Mouse (Mus musculus): ENCODE measurements around the gene Syngr1.

Gene Syngr1

DNA sequence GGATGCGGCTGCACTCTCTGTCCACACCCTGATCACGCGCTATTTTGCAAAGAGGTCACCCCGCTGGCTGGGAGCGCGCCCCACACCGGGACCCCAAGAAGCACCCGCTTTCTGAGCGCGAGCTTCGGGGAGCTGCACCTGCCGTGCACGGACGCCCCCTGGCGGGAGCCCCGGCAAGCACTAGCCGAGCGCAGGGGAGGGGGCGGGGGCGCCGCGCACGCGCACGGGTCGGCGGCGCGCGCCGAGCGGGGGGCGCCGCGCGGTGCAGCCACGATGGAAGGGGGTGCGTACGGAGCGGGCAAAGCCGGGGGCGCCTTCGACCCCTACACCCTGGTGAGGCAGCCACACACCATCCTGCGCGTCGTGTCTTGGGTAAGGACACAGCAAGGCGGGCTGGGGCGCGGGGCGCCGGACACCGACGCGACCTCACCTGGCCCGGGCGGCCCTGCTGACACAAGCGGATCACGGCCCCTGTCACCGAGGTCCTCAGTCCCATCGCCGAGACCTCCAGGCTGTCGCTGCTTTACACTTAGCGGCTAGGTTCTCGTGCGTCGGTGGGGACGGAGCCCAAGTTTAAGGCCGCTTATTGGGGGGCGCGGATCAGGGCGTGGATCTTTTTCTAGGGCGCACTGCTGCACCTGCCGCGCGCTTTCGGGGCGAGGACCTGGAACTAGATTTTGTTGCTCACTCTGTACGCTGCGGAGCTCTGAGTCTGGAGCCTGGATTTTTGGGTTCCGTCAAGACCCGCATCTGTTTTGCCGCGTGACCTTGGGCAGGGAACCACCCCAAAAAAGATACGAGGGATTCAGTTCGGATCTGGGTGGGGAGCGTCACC is at the start of gene Syngr1, which contains the start of gene Rpl3:
TSS of gene Syngr1 (plus strand) at position 214 of the 835 bp plus-strand sequence.
TSS of gene Rpl3 (minus strand) at position 748 of the 835 bp plus-strand sequence.
- no peak for DNase-seq (ENCODE audit: low read depth, low spot score)

- no peak for DNase-seq (ENCODE audit: low read depth, low spot score)
Observed at GRCm38 (mm10) chr15:80042152-80042551, 49.0 kb upstream of the Syngr1 start.

DNA sequence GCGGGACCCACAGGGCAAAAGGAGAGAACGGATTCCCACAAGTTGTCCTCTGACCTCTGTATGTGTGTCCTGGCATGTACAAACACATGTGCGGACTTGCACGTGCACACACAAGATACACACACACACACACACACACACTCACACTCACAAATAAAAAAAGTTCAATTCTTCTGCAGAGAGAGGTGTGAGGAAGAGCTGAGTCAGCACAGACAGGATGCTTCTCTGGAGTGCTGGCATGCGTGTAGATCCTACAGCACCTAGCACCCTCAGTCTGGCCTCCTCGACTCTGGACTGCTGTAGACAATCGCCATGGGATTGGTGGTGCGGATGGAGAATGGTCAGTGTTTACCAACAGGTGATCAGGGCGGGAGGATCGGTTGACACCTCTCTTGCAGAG is 46.9 kb upstream of the Syngr1 start:
- DNase-seq (ENCODE audit: low read depth, low spot score), result no peak

DNA sequence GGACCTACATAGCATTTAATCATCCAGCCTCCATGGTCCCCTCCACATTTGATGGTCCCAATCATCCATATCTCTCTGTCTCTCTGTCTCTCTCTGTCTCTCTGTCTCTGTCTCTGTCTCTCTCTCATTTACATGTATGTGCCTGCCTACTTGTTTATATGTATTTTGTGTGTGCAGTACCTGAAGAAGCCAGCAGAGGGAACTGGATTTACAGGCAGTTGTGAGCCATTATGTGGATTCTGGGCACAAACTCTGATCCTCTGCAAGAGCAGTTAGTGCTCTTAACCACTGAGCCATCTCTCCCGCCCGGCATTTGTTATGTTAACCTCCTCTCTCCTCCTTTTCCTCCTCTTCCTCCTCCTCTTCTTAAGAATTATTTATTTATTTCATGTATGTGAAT is 45.4 kb upstream of the Syngr1 start:
- DNase-seq (ENCODE audit: low read depth, low spot score), result peak; percentile 71

DNA sequence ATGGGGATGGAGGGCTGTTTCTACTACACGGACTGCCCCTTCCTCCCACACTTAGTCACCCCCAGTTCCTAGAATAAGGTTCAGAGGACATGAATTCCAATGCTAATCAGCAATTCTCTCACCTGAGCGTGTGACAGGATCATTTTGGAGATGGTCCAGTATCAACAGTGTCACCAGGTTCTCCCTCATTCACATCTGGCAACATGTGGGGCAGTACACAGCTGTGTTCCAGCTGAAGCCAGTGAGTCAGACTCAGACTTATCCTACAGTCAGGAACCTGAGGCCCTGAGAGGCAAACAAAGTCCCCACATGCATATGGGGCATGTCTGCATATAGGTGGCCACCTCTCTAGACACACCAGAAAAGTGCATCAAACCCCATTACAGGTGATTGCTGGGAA is 43.9 kb upstream of the Syngr1 start:
- DNase-seq (ENCODE audit: low read depth, low spot score), result no peak

DNA sequence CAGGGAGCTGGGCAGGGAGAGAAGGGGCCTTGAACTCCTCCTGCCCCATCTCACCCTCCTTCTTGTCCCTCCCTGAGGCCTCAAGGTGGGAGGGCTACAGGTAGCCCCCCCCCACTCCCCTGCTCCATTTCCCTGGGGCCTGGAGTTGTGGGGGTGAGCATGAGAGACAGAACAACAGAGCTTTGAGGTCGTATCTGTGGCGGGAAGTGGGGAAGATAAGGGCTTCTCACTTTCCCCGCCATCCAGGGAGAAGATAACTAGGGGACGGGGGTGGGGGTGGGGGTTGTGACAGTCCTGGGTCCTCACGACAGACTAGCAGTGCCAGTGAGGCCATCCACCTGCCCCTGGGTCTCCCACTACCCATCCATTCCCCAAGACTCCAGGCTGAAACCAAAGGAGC is 43.2 kb upstream of the Syngr1 start:
- DNase-seq (ENCODE audit: low read depth, low spot score), result no peak

GRCm38 (mm10) chr15:80050093-80050492 is 41.0 kb upstream of the Syngr1 start:
- peak; percentile 36 for DNase-seq (ENCODE audit: low read depth, low spot score)

- no peak for DNase-seq (ENCODE audit: low read depth, low spot score)
Observed at GRCm38 (mm10) chr15:80051092-80051761, 39.9 kb upstream of the Syngr1 start.

DNA sequence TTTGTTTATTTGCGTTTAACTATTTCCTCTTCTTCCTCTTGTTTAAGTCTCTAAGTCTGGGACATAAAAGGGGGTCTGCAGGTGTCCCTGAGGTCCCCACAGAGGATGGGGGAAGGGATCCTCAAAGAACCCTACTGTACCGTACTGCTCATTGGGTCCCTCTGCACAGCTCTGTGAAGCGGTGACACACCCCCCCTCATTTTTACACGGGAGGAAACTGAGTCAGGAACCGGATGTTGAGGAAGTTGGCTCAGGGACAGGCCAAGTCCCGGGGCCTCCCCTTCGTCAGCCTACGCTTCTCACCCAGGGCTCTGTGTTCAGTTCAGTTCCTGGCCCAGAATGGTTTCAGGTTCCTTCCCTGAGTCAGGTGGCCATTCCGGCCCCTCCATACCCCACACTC is 39.4 kb upstream of the Syngr1 start:
- DNase-seq (ENCODE audit: low read depth, low spot score), result no peak

DNA sequence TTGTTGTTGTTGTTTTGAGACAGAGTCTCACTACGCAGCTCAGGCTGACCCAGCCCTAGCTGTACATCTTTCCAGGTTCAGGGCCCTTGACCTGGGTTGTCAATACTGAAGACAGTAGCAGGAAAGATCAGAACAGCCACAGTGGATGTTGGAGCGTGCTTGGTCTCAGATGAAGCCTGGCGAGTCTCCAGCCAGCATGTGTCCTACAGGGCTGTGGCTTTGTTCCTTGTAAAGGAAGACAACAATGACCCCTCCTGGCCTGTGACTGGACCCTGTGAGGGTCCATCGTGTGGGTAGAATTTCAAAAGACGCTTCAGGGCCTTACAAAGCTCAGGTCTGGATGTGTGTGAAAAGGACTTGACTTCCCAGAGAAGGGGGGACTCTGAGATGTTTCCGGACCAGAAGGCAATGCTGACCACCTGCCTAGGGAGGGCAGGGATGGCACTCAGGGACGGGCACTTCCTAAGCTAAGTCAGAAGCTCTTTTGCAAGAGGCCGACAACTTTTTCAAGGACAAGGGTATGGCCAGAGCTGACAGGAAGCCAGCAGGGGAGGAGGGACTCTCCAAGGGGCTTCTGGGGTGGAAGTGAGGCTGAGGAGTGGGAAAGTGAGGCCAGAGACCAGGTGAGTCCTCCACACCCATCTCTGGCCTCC is 37.6 kb upstream of the Syngr1 start:
- DNase-seq (ENCODE audit: low read depth, low spot score), result no peak

DNA sequence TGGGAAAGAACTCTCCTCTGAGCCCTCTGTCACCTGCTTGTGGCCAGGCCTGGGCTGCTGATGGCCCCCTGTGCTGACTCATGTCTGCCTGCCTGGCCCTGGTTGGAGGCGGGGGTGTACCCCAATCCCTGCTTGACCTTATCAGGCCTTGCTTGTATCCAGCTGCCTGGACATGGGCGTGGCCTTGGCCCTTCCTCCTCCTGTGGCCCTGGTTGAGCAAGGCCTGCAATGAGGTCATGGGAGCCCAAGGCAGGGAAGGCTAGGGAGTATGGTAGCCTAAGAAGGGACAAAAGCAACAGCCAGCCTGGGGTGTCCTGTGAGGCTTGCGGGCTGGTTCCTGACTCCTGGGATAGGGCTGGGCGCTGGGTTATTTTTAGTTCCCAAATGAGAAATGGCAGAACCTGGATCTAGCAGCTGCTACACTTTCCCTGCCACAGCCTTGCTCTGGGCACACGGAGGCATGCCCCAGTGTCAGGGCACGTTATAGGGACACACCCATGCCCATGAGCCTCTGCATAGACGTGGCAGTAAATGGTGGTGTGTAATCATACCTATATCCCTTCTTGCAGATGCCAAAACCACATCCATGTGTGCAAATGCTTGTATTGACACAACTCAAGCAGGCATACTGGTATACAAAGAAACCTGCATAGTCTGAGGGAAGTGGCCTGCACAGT is 37.0 kb upstream of the Syngr1 start:
- no peak for DNase-seq (ENCODE audit: low read depth, low spot score)

DNA sequence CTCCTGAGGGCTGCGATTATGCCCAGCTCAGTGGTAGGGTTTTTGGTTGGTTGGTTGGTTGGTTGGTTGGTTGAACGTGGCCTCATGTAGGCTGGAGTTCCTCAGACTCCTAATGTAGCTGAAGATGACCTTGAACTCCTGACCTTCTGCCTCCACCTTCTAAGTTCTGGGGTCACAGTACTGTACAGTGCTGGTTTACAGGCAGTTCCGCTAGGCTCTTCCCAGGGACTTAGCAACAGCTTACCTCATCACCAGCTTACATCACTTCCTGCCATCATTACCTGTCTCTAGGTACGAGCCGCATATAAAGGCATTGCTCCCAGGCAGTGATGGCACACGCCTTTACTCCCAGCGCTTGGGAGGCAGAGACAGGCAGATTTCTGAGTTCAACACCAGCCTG is 33.0 kb upstream of the Syngr1 start:
- DNase-seq (ENCODE audit: low read depth, low spot score), result peak; percentile 61

GRCm38 (mm10) chr15:80059606-80060005 is 31.5 kb upstream of the Syngr1 start:
- DNase-seq (ENCODE audit: low read depth, low spot score), result no peak

- peak; percentile 63 for DNase-seq (ENCODE audit: low read depth, low spot score)
Observed at GRCm38 (mm10) chr15:80060356-80061070, 30.6 kb upstream of the Syngr1 start.

DNA sequence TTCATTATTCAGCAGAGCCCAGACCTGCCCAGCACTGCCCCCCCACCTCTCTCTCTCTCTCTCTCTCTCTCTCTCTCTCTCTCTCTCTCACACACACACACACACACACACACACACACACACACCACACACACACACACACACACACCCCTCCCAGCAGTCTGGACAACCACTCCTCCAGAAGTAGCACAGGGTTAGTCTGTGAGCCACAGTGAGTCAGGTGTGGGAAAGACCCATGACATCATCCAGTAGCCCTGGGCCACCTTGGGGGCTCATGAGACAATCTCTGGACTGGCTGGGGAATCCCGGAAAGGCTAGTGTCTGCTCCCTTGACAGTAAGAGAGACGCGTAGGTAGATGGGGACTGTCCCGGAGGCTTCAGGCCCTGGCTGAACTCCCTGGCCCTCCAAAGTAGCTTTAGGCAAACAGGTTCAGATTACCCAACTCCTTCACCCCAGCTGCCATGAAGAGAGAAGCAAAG is 30.0 kb upstream of the Syngr1 start:
- no peak for DNase-seq (ENCODE audit: low read depth, low spot score)

- DNase-seq (ENCODE audit: low read depth, low spot score), result no peak
Observed at GRCm38 (mm10) chr15:80062339-80062738, 28.8 kb upstream of the Syngr1 start.

- DNase-seq (ENCODE audit: low read depth, low spot score), result no peak
Observed at GRCm38 (mm10) chr15:80062821-80063220, 28.3 kb upstream of the Syngr1 start.

DNA sequence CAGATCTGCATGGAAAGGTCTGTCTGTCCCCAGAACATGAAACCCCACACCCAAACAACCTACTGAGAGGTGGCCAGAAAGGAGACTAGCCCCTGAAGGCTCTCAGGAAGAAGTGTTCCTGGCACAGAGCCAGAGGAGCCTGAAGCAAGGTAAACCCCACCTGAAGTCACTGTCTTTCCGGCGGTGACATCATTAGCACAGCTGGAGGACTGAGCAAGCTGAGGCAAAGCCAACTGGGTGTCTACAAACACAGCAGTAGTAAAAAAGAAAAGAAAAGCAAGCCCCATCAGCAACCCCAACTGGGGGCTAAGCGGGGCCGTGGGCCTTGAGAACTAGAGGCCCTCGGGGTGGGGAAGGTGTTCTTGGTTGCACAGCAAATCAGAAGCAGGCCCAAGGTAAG is 26.2 kb upstream of the Syngr1 start:
- DNase-seq (ENCODE audit: low read depth, low spot score), result peak; percentile 61

DNA sequence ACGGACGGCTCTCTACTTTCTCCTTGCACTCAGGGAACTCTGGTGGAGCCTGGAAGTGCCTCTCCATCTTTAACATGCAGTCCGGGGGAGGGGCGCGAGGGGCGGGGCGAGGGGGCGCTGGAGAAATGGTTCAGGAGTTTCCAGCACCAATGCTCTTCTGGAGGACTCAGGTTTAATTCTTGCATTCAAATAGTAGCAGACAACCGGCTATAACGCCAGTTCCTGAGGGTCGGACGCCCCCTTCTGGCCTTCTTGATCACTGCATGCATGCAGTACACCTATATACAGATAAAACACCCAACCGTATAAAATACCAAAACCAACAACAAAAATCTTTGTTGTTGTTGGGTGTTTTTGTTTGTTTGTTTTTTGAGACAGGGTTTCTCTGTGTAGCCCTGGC is 25.7 kb upstream of the Syngr1 start:
- peak; percentile 88 for DNase-seq (ENCODE audit: low read depth, low spot score)

DNA sequence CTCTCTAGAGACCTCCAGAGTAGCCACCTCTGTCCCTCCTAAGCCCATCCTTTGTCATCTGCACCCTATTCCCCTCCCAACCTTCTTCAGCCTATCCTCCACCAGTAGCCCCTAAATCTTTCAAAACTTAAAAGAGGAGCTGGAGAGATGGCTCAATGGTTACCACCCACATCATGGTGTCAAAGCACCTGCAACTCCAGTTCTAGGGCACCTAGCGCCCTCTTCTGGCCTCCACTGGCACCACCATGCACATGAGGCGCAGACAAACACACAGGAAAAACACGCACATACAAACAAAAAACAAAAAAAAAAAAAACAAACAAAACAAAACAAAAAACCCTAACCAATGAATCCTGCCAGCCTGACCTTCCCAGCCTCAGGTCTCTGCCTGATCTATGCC is 24.6 kb upstream of the Syngr1 start:
- peak; percentile 71 for DNase-seq (ENCODE audit: low read depth, low spot score)

DNA sequence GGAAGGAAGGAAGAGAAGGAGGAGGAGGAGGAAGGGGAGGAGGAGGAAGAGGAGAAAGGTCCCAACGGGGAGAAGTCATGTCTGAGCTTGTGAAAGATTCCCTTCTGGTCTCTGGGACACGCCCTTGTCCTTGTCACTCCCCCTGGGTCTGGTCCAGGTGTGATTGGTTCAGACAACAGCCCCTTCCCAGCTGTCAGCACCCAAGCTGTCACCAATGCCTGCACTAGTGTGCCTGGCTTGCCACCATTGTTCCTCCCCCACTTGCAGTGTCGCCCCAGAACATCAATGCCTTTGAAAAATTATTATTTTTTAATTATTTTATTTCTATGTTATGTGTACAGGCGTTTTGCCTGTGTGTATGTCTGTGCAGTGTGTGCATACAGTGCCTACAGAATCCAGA is 22.0 kb upstream of the Syngr1 start:
- DNase-seq (ENCODE audit: low read depth, low spot score), result no peak
